Mouse (Mus musculus): Measurements from ENCODE around the gene Errfi1. TPM values are rescaled to one million over a fixed set of nuclear protein-coding genes. Genes with fewer than 3 reads are reported as not detected.
"Not testable (repeated sequence)": the region's sequence is repeated elsewhere in the genome, so short reads cannot be mapped to it uniquely, and the experiment has no call there.

Errfi1 gene
- polyA plus RNA-seq, 1 experiment from 2014 or later: 41.4 TPM

DNA sequence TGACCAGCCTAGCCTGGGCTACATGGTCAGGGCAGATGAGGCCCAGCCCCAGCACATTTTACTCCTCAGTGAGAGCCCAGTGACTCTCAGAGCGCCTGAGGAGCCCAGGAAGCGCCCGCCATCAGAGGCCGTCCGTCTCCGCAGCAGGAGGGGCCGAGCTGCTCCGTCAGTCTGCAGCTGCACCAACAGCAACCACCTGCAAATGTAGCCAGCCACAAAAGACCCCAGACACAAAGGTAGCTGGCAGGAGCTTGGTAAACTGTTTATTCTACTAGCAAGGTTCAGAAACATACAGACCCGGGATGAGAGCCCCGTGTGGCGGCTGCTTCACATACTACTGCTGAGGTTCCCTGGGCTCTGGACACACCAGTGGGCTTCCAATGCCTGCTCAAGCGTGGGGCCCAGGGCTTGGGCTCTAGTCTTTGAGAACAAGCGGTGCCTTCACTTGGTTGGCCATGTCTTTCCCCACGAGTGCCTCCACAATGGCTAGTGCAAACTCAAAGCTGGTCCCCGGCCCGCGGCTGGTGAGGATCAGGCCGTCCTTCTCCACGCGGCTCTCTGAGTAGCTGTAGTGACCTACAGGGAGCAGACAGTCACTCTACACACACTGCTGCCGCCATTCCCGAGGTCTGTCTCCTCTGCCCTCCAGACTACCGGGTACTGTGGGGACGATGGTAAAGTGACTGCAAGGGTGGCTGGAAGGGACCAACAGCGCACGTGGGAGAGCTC, 43.3 kb downstream of the Errfi1 start:
- H3K9me3 ChIP-seq (replicated peaks; ENCODE audit: control insufficient read depth, low read length): no peaks in the 10 kb centered on the region
- H3K4me3 ChIP-seq (ENCODE audit: low read depth, low read length): no peak overlapping the region
- no peak overlapping the region for H3K9ac ChIP-seq (ENCODE audit: low read depth, low read length)
- 85% methylated on average over 26 of the region's 26 CpGs for WGBS (ENCODE audit: insufficient replicate concordance)
- no peak for ATAC-seq (ENCODE audit: low read depth)
- H3K4me1 ChIP-seq (ENCODE audit: control insufficient read depth, low read depth, low read length): no peaks in the 10 kb centered on the region; the same call in none of the 2 replicates
- H3K27ac ChIP-seq (ENCODE audit: low read length): no peak overlapping the region
- no peak overlapping the region for H3K4me2 ChIP-seq (ENCODE audit: low read depth, low read length)
- peaks cover 14% of the 10 kb centered on the region for H3K36me3 ChIP-seq (ENCODE audit: control insufficient read depth, insufficient read depth)
- no peaks in the 10 kb centered on the region for H3K27me3 ChIP-seq (ENCODE audit: control insufficient read depth, insufficient read depth, low read depth, low read length)

DNA sequence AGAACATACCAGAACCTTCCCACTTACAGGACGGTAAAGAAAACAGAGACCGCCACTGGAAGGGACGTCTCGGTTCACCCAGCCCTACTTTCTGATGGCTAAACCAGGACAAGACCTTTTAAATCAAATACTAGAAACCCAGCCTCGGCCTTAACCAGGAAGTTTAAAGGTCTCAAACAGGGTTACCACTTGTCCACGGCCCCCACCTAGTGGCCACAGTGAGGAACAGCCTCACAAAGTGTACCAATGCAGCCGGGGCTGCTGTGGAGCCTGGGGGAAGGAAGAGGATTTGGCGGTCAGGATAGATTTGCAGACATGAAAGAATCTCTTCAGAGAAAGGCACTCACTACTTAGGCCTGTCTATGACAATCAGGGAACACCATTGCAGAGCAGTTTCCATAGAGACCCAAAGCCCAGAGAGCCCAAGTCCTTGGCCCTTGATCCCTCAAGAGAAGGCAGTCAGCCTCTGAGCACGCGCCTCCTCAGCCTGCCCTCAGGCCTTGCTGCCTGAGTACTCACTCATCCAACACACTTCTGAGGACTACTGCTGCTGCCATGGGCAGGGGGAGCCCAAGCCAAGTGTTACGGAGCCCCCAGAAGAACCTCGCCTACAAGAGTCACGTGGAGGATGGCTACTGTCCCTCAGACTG, 45.1 kb downstream of the Errfi1 start:
- Histone ChIP-seq H3K9ac (ENCODE audit: low read depth, low read length) (no peak overlapping the region), H3K9me3 (replicated peaks; ENCODE audit: control insufficient read depth, low read length) (no peaks in the 10 kb centered on the region), H3K4me2 (ENCODE audit: low read depth, low read length) (no peak overlapping the region), H3K4me3 (ENCODE audit: low read depth, low read length) (no peak overlapping the region), H3K27me3 (ENCODE audit: control insufficient read depth, insufficient read depth, low read depth, low read length) (no peaks in the 10 kb centered on the region), H3K27ac (ENCODE audit: low read length) (no peak overlapping the region), H3K36me3 (ENCODE audit: control insufficient read depth, insufficient read depth) (peaks cover 20% of the 10 kb centered on the region), H3K4me1 (ENCODE audit: control insufficient read depth, low read depth, low read length) (no peaks in the 10 kb centered on the region; the same call in none of the 2 replicates)
- 54% methylated on average over 13 of the region's 13 CpGs for WGBS (ENCODE audit: insufficient replicate concordance)
- ATAC-seq (ENCODE audit: low read depth): peak; percentile 55

DNA sequence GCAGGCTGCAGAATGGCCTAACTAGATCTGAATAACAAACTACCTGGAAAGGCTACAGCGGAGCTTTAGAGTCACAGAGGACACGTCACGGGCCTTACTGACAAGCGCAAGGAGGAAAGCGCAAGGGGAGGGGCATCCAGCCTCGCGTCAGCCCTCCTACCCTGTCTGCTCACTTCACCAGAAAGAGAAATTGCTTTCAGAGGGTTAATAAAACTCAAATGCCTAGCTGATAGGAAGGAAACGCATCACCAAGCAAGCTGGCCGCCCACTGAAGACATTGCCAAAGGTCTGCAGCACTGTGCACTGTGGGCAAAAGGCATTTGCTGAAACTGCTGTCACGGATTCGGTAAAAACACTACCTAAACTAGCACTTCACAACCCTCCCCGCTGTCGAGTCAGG, 46.8 kb downstream of the Errfi1 start:
- H3K27ac ChIP-seq (ENCODE audit: low read length): no peak overlapping the region
- H3K9ac ChIP-seq (ENCODE audit: low read depth, low read length): no peak overlapping the region
- 89% methylated on average over 13 of the region's 13 CpGs for WGBS (ENCODE audit: insufficient replicate concordance)
- H3K36me3 ChIP-seq (ENCODE audit: control insufficient read depth, insufficient read depth): peaks cover 20% of the 10 kb centered on the region
- no peak overlapping the region for H3K4me2 ChIP-seq (ENCODE audit: low read depth, low read length)
- no peaks in the 10 kb centered on the region; the same call in none of the 2 replicates for H3K4me1 ChIP-seq (ENCODE audit: control insufficient read depth, low read depth, low read length)
- H3K27me3 ChIP-seq (ENCODE audit: control insufficient read depth, insufficient read depth, low read depth, low read length): no peaks in the 10 kb centered on the region
- no peak overlapping the region for H3K4me3 ChIP-seq (ENCODE audit: low read depth, low read length)
- no peaks in the 10 kb centered on the region for H3K9me3 ChIP-seq (replicated peaks; ENCODE audit: control insufficient read depth, low read length)
- no peak for ATAC-seq (ENCODE audit: low read depth)

DNA sequence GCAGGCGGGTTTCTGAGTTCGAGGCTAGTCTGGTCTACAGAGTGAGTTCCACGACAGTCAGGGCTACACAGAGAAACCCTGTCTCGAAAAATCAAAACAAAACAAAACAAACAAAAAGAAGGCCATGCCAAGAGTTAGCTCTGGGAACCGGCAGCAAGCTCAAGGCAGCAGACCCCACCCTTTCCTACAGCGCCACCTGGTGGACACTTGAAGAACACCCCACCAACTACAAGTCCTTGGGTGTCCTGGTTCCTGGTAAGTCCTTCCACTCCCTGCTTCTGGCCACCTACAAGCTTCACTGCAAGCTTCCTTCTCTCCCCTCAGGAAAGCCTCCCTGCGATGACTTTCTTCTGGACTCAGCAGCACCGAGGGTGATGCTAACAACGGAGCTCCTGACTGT, 47.9 kb downstream of the Errfi1 start:
- Histone ChIP-seq H3K27ac (ENCODE audit: low read length) (no peak overlapping the region), H3K36me3 (ENCODE audit: control insufficient read depth, insufficient read depth) (peaks cover 24% of the 10 kb centered on the region), H3K27me3 (ENCODE audit: control insufficient read depth, insufficient read depth, low read depth, low read length) (no peaks in the 10 kb centered on the region), H3K4me2 (ENCODE audit: low read depth, low read length) (no peak overlapping the region), H3K4me3 (ENCODE audit: low read depth, low read length) (no peak overlapping the region), H3K9ac (ENCODE audit: low read depth, low read length) (no peak overlapping the region), H3K9me3 (replicated peaks; ENCODE audit: control insufficient read depth, low read length) (no peaks in the 10 kb centered on the region), H3K4me1 (ENCODE audit: control insufficient read depth, low read depth, low read length) (no peaks in the 10 kb centered on the region; the same call in none of the 2 replicates)
- 48% methylated on average over 9 of the region's 9 CpGs for WGBS (ENCODE audit: insufficient replicate concordance)
- ATAC-seq (ENCODE audit: low read depth): no peak

DNA sequence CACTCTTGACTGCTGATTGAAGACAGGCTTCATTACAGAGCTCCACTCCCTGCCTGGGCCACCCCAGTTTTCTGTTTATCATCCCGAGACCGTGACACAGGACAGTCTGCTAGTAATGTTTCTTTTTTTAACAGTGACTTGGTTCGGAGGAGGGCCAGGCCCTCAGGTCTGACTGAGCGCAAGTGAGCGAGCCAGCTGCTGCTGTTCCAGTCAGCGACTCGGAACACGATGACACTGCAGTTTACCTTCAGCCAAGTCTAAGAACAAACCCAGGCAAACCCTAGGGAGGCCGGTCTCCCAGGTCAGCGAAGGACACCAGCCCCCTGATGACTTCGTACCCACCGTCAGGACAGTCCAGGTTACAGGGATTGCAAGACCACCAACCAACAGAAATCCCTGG, 48.3 kb downstream of the Errfi1 start:
- Histone ChIP-seq H3K4me3 (ENCODE audit: low read depth, low read length) (no peak overlapping the region), H3K36me3 (ENCODE audit: control insufficient read depth, insufficient read depth) (peaks cover 24% of the 10 kb centered on the region), H3K4me1 (ENCODE audit: control insufficient read depth, low read depth, low read length) (no peaks in the 10 kb centered on the region; the same call in none of the 2 replicates), H3K27ac (ENCODE audit: low read length) (no peak overlapping the region), H3K27me3 (ENCODE audit: control insufficient read depth, insufficient read depth, low read depth, low read length) (no peaks in the 10 kb centered on the region), H3K9me3 (replicated peaks; ENCODE audit: control insufficient read depth, low read length) (no peaks in the 10 kb centered on the region), H3K9ac (ENCODE audit: low read depth, low read length) (no peak overlapping the region), H3K4me2 (ENCODE audit: low read depth, low read length) (no peak overlapping the region)
- no peak for ATAC-seq (ENCODE audit: low read depth)
- WGBS (ENCODE audit: insufficient replicate concordance): 71% methylated on average over 12 of the region's 12 CpGs

DNA sequence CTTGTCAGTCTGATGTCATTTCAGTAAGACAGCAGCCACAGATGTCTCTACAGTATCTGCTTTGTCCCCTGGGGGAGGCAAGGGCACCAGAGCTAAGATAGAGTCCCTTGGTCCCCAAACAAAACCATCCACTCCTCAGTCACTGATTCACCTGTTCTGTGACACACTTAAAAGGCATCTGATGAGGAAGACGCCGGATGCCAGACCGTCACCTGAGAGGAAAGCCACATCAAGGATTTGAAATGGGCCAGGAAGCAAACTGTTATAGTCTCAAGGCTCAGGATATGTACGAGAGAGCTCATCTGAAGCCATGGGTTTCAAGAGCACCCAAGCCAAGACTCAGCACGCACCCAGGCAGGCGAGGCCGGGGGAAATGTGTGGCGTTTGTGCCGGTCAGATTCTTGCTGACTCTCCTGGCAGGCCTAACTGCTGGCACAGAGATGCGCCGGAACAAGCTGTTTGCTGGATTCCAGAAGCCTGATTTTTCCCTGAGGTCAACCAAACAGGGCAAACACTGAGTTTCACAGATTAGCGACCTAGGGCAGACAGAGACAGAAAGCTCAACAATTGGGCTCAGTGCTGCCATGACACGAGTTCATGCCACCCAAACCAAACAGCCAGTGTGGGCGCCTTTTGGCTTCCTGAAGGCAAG, 49.5 kb downstream of the Errfi1 start:
- H3K4me1 ChIP-seq (ENCODE audit: control insufficient read depth, low read depth, low read length): no peaks in the 10 kb centered on the region; the same call in none of the 2 replicates
- H3K4me3 ChIP-seq (ENCODE audit: low read depth, low read length): no peak overlapping the region
- H3K36me3 ChIP-seq (ENCODE audit: control insufficient read depth, insufficient read depth): peaks cover 24% of the 10 kb centered on the region
- H3K27me3 ChIP-seq (ENCODE audit: control insufficient read depth, insufficient read depth, low read depth, low read length): no peaks in the 10 kb centered on the region
- no peaks in the 10 kb centered on the region for H3K9me3 ChIP-seq (replicated peaks; ENCODE audit: control insufficient read depth, low read length)
- H3K27ac ChIP-seq (ENCODE audit: low read length): no peak overlapping the region
- no peak overlapping the region for H3K4me2 ChIP-seq (ENCODE audit: low read depth, low read length)
- no peak for ATAC-seq (ENCODE audit: low read depth)
- 83% methylated on average over 14 of the region's 14 CpGs for WGBS (ENCODE audit: insufficient replicate concordance)
- no peak overlapping the region for H3K9ac ChIP-seq (ENCODE audit: low read depth, low read length)

DNA sequence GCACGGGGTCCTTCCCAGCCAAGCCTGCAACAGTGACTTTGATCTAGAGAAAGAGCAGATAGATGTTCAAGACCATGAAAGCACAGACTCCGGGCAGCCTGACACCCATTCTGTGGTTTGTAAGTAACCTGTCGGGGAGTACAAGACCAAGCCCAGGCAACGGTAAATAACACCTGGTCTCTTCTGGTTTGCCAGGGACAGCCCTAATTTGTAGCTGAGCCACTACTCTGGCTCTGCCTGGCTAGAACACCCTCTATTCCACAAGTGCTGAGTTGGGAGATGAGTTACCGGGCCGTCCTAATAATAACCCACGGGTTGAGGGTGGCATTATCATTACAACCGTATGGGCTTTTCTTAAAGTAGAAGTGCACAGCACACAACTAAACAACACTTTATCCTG, 53.4 kb downstream of the Errfi1 start:
- H3K9ac ChIP-seq (ENCODE audit: low read depth, low read length): no peak overlapping the region
- peaks cover 9% of the 10 kb centered on the region for H3K4me1 ChIP-seq (ENCODE audit: control insufficient read depth, low read depth, low read length)
- H3K4me3 ChIP-seq (ENCODE audit: low read depth, low read length): no peak overlapping the region
- WGBS (ENCODE audit: insufficient replicate concordance): 81% methylated on average over 8 of the region's 8 CpGs
- no peaks in the 10 kb centered on the region for H3K9me3 ChIP-seq (replicated peaks; ENCODE audit: control insufficient read depth, low read length)
- no peaks in the 10 kb centered on the region for H3K27me3 ChIP-seq (ENCODE audit: control insufficient read depth, insufficient read depth, low read depth, low read length)
- H3K36me3 ChIP-seq (ENCODE audit: control insufficient read depth, insufficient read depth): peaks cover 10% of the 10 kb centered on the region
- no peak overlapping the region for H3K4me2 ChIP-seq (ENCODE audit: low read depth, low read length)
- no peak overlapping the region for H3K27ac ChIP-seq (ENCODE audit: low read length)
- ATAC-seq (ENCODE audit: low read depth): no peak

DNA sequence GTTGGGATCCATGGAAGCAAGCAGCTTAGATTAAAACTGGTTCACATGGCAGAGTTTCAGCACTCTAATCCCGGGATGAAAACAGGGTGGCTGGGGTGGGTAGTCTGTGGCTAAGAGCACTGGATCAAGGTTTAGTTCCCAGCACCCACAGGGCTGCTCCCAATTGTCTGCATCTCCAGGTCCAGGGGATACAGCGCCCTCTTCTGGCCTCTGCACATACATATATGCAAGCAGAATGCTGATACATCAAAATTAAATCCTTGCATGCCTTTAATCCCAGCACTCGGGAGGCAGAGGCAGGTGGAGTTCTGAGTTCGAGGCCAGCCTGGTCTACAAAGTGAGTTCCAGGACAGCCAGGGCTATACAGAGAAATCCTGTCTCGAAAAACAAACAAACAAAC, 54.8 kb downstream of the Errfi1 start:
- H3K27me3 ChIP-seq (ENCODE audit: control insufficient read depth, insufficient read depth, low read depth, low read length); ATAC-seq (ENCODE audit: low read depth); H3K9ac ChIP-seq (ENCODE audit: low read depth, low read length); H3K9me3 ChIP-seq (replicated peaks; ENCODE audit: control insufficient read depth, low read length); H3K36me3 ChIP-seq (ENCODE audit: control insufficient read depth, insufficient read depth): not testable (repeated sequence)
- Histone ChIP-seq H3K4me1 (ENCODE audit: control insufficient read depth, low read depth, low read length) (peaks cover 18% of the 10 kb centered on the region), H3K4me3 (ENCODE audit: low read depth, low read length) (peak overlapping the region; percentile 80; the same call in 1 of the 2 replicates), H3K27ac (ENCODE audit: low read length) (peak overlapping the region; percentile 88), H3K4me2 (ENCODE audit: low read depth, low read length) (peak overlapping the region; percentile 95; the same call in 1 of the 2 replicates)
- WGBS (ENCODE audit: insufficient replicate concordance): 60% methylated on average over 5 of the region's 5 CpGs
